Mouse (Mus musculus) C2C12 (cell line): ENCODE data around the gene Slc17a7.
A peak's percentile ranks its signal among the peaks of the same experiment; 100 is the strongest.

Source experiments
- CTCF ChIP-seq: IDR thresholded peaks from one replicate; pipeline ENCODE4 v1.5.1; 2011; ENCODE audit not compliant: control insufficient read depth, insufficient read depth, insufficient read length
- MAX ChIP-seq: IDR thresholded peaks from one replicate; pipeline ENCODE4 v1.6.1; 2011; ENCODE audit warnings: mild to moderate bottlenecking, control low read depth
- MYOD1 ChIP-seq: IDR thresholded peaks from one replicate; pipeline ENCODE4 v1.6.1; 2011; ENCODE audit warnings: low read depth; ENCODE audit not compliant: control insufficient read depth, insufficient read length
- MYOG ChIP-seq: IDR thresholded peaks from one replicate; pipeline ENCODE4 v1.6.1; 2011; ENCODE audit not compliant: control insufficient read depth, insufficient read length; ENCODE audit errors: extremely low read depth

GRCm38 (mm10) chr7:45215673-45216441 is 52.1 kb downstream of the Slc17a7 start, which contains the start of gene Tead2:
- TF ChIP-seq CTCF = no peak
- TF ChIP-seq MYOG = no peak
- TF ChIP-seq MAX = peak; percentile 19
- no peak for TF ChIP-seq MYOD1
